Mouse (Mus musculus) embryonic facial prominence, embryonic 11.5 days (tissue): Measurements from ENCODE around the gene Mst1r. TPM values are rescaled to one million over a fixed set of nuclear protein-coding genes. Genes with fewer than 3 reads are reported as not detected.
A peak's percentile ranks its signal among the peaks of the same experiment; 100 is the strongest.

Source experiments
- ATAC-seq: fragments of 200-750 bp; cut with Nextera tagmentation; replicated peaks from 2 replicates; pipeline ENCODE4 v1.8.0; 2017; ENCODE audit warnings: low read depth; ENCODE audit not compliant: insufficient number of reproducible peaks, low FRiP score, low TSS enrichment
- DNase-seq: peaks from one replicate; pipeline ENCODE4 v3.0.0-alpha.2; 2015; ENCODE audit warnings: low spot score
- H3K27ac ChIP-seq: fragments of 300-500 bp; sonication (generic); replicated peaks from 2 replicates; pipeline ENCODE4 v1.5.1; 2014; ENCODE audit warnings: mild to moderate bottlenecking, low read depth, low read length, control low read depth
- H3K27me3 ChIP-seq: fragments of 300-500 bp; sonication (generic); 2 replicates; pipeline ENCODE4 v1.6.1; 2014; ENCODE audit warnings: mild to moderate bottlenecking, low read length, moderate library complexity, mixed read lengths; ENCODE audit not compliant: control insufficient read depth, insufficient read depth
- H3K36me3 ChIP-seq: fragments of 300-500 bp; sonication (generic); replicated peaks from 2 replicates; pipeline ENCODE4 v1.6.1; 2014; ENCODE audit warnings: low read depth, mild to moderate bottlenecking, low read length, moderate library complexity, mixed read lengths; ENCODE audit not compliant: control insufficient read depth, insufficient read depth
- H3K4me1 ChIP-seq: fragments of 300-500 bp; sonication (generic); 2 replicates; pipeline ENCODE4 v1.6.1; 2014; ENCODE audit warnings: low read length, mixed read lengths; ENCODE audit not compliant: control insufficient read depth, insufficient read depth
- H3K4me2 ChIP-seq: fragments of 300-500 bp; sonication (generic); 2 replicates; pipeline ENCODE4 v1.6.1; 2014; ENCODE audit warnings: low read depth, mild to moderate bottlenecking, control low read depth, low read length, moderate library complexity
- H3K4me3 ChIP-seq: fragments of 300-500 bp; sonication (generic); 2 replicates; pipeline ENCODE4 v1.5.1; 2014; ENCODE audit warnings: low read depth, low read length, control low read depth
- H3K9ac ChIP-seq: fragments of 300-500 bp; sonication (generic); replicated peaks from 2 replicates; pipeline ENCODE4 v1.6.1; 2014; ENCODE audit warnings: mild to moderate bottlenecking, control low read depth, low read length
- H3K9me3 ChIP-seq: fragments of 300-500 bp; sonication (generic); replicated peaks from 2 replicates; pipeline ENCODE4 v1.6.1; 2016; ENCODE audit warnings: mild to moderate bottlenecking, low read length, inconsistent platforms, mixed read lengths; ENCODE audit not compliant: control insufficient read depth
- WGBS: fragments of 180-500 bp; shearing (Covaris S2); extraction: QIAGEN DNeasy Blood & Tissue Kit; methylation state at CpG from one replicate; pipeline ENCODE4 v1.1.7; 2014; 5-methylcytosine and 5-hydroxymethylcytosine counted together
- polyA plus RNA-seq: library from polyadenylated mRNA; unstranded; fragments of >200 nt; fragmentation: Nextera tagmentation; extraction: Ambion mirVana; gene quantifications from 2 replicates; pipeline ENCODE4 v1.2.1, GENCODE M21; 2014

The Mst1r gene
- polyA plus RNA-seq, 1 experiment from 2014 or later: 0.49 TPM

DNA sequence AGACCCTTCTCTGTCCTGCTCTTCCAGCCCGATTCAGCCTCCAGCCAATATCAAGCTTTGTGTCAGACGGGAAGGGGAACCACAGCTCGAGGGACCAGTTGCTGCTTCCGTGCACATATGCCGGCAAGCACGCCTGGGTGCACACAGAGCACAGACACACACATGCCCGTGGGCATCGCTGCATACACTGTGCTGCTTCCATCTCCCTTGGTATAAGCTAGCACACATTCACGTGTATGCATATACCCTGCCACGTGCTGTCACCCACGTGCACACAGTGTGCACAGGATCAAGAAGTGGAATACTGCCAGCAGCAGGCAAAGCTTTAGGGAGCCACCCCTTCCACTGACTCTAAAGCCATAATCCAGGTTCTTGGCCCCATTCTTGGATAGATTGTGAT is 27.5 kb downstream of the Mst1r start:
- H3K4me2 ChIP-seq: no peak overlapping the region
- no peak for ATAC-seq
- no peak overlapping the region for H3K9ac ChIP-seq
- 88% methylated on average over 11 of the region's 11 CpGs for WGBS
- no peak overlapping the region for H3K4me3 ChIP-seq
- no peak for DNase-seq
- H3K9me3 ChIP-seq: no peaks in the 10 kb centered on the region
- H3K4me1 ChIP-seq: peaks cover 2% of the 10 kb centered on the region; the same call in 1 of the 2 replicates
- H3K27ac ChIP-seq: no peak overlapping the region
- H3K36me3 ChIP-seq: no peaks in the 10 kb centered on the region
- H3K27me3 ChIP-seq: no peaks in the 10 kb centered on the region; the same call in 1 of the 2 replicates

GRCm38 (mm10) chr9:107935374-107935773 is 28.7 kb downstream of the Mst1r start, which contains the start of gene Camkv:
TSS of gene Camkv (plus strand) at chr9:107935674.
- DNase-seq (no peak), ATAC-seq (no peak)
- H3K4me2 ChIP-seq: peak within 1 kb of the TSS; percentile 91
- H3K36me3 ChIP-seq: no peaks in the 10 kb centered on the region
- H3K9me3 ChIP-seq: no peaks in the 10 kb centered on the region
- H3K27ac ChIP-seq: no peak within 1 kb of the TSS
- 11% methylated on average over 3 of the region's 3 CpGs for WGBS
- H3K27me3 ChIP-seq: no peaks in the 10 kb centered on the region; the same call in 1 of the 2 replicates
- H3K4me1 ChIP-seq: peaks cover 2% of the 10 kb centered on the region; the same call in 1 of the 2 replicates
- peak within 1 kb of the TSS; percentile 45 for H3K4me3 ChIP-seq
- peak within 1 kb of the TSS; percentile 51 for H3K9ac ChIP-seq

DNA sequence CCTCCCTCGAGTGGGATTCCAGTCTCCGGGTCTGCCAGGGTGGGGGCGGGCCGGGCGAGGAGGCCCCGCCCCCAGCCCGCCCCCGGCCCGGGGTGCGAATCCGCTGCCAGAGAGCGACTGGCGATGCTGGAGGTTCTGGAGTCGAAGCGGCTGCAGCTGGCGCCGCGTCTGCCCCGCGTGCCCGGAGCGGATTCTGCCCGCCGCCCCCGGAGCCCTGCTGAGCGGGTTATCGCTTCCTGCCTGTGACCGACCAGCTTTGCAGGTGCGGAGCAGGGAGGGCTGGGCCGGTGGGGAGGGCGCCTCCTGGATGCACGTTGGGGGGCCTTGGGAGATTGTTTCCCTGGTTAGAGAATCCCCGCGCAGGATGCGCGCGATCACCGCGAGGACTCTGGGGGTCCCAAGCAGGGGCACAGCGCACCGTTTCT is 29.1 kb downstream of the Mst1r start:
- WGBS: under 1% methylated on average over 35 of the region's 41 CpGs
- peak overlapping the region; percentile 91 for H3K4me2 ChIP-seq
- peaks cover 2% of the 10 kb centered on the region; the same call in 1 of the 2 replicates for H3K4me1 ChIP-seq
- ATAC-seq (peak; percentile 7; the same call in 1 of the 2 replicates), DNase-seq (peak; percentile 67)
- no peak overlapping the region for H3K27ac ChIP-seq
- H3K36me3 ChIP-seq: no peaks in the 10 kb centered on the region
- H3K9ac ChIP-seq: peak overlapping the region; percentile 51
- H3K9me3 ChIP-seq: no peaks in the 10 kb centered on the region
- H3K27me3 ChIP-seq: no peaks in the 10 kb centered on the region; the same call in 1 of the 2 replicates
- H3K4me3 ChIP-seq: peak overlapping the region; percentile 45

GRCm38 (mm10) chr9:107936215-107936822 is 29.6 kb downstream of the Mst1r start:
- Histone ChIP-seq H3K4me3 (peak overlapping the region; percentile 45), H3K9me3 (no peaks in the 10 kb centered on the region), H3K4me1 (peaks cover 2% of the 10 kb centered on the region; the same call in 1 of the 2 replicates), H3K9ac (peak overlapping the region; percentile 51), H3K4me2 (peak overlapping the region; percentile 91), H3K27ac (no peak overlapping the region), H3K36me3 (no peaks in the 10 kb centered on the region), H3K27me3 (no peaks in the 10 kb centered on the region; the same call in 1 of the 2 replicates)
- ATAC-seq: peak; percentile 50
- 1% methylated on average over 29 of the region's 29 CpGs for WGBS
- peak; percentile 22 for DNase-seq

DNA sequence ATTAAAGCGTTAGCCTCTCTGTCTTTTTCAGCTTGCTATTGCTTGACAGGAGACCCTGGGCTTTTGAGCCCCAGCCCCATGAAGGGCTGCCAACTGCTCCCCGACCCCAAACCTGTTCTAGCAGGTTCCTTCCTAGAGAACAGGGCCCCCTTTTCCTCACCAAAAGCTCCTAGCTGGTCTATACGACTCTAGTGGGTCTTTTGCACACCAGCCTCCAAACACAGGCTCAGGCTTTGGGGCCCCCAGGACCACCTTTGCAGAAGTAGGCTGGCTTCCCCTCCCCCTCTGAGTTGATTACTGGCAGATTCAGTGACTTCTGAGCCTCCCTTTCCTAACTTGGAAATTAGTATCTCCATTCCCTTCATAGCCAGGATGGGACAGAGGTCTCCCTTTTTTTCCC is 30.2 kb downstream of the Mst1r start:
- H3K4me1 ChIP-seq: peaks cover 2% of the 10 kb centered on the region; the same call in 1 of the 2 replicates
- no peaks in the 10 kb centered on the region for H3K36me3 ChIP-seq
- H3K27me3 ChIP-seq: no peaks in the 10 kb centered on the region; the same call in 1 of the 2 replicates
- no peaks in the 10 kb centered on the region for H3K9me3 ChIP-seq
- H3K4me2 ChIP-seq: peak overlapping the region; percentile 91
- 7% methylated on average over 3 of the region's 3 CpGs for WGBS
- no peak overlapping the region for H3K27ac ChIP-seq
- no peak overlapping the region; the same call in 1 of the 2 replicates for H3K9ac ChIP-seq
- ATAC-seq (no peak), DNase-seq (no peak)
- peak overlapping the region; percentile 45 for H3K4me3 ChIP-seq

DNA sequence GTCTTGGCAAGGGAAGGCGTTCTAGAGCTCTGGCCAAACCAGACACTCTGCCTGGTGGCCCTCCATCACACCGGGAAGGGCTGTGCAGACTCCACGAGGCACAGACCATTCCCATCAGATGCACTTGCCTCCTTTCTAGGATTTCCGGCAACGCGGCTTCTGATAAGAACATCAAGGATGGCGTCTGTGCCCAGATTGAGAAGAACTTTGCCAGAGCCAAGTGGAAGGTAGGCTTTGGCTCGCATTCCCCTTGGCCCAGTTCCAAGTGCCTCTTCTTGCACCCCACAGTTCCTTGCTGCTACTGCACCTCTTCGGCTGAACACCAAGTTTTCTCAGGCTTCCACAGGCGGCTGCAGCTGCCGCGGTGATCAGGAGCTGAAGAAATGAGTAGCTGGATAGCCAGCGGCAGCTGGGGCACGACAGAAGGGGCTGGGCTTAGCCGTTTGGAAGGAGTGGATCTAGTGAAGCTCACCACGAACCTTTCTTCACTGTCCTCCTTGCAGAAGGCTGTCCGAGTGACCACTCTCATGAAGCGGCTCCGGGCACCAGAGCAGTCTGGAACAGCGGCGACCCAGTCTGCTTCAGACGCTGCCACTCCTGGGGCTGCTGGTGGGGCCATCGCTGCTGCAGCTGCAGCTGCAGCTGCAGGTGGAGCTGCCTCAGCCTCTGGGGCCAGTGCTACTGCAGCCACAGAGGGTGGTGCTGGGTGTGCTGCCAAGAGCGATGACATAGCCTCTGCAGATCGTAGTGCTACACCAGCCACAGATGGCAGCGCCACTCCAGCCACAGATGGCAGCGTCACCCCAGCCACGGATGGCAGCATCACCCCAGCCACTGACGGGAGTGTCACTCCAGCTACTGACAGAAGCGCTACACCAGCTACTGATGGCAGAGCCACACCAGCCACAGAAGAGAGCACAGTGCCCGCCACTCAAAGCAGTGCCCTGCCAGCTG is 40.8 kb downstream of the Mst1r start:
- Histone ChIP-seq H3K4me3 (no peak overlapping the region), H3K27me3 (no peaks in the 10 kb centered on the region), H3K9ac (no peak overlapping the region), H3K4me1 (no peaks in the 10 kb centered on the region; the same call in 1 of the 2 replicates), H3K4me2 (no peak overlapping the region), H3K27ac (no peak overlapping the region), H3K36me3 (no peaks in the 10 kb centered on the region), H3K9me3 (no peaks in the 10 kb centered on the region)
- DNase-seq: no peak
- no peak for ATAC-seq
- 91% methylated on average over 31 of the region's 31 CpGs for WGBS

DNA sequence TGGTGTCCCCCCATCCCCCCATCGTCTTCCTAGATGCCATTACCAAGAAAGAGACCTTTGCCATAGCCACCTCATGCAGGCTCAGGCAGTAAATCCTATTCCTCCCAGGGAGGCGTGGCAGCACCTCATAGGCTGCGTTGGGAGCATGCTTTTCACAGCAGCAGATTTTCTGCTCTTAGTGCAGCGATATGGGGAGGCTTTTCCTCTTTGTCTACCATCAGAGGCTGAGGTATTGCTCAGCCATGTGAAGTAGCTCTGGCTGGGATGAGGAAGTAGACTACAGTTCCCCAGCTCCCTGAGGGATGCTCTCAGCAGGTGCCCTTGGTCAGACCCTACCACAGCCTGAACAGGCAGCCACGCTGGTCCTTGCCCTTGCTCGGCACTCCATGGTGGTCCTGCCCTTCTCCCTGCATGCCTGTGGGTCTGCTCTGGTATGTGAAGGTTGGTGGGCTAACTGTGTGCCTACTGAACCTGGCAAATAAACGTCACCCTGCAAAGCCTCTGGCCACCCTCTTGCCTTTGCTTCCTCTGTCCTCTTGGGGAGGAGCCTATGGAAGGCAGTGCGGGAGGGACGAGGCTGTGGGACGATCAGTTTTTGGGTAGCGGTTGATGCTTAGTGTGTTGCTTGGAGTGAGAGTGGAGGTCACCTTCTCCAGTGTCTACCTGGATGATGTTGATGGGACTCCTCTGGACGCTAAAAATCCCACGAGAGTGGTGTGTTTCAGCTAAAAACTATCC is 42.7 kb downstream of the Mst1r start:
- no peak overlapping the region for H3K4me2 ChIP-seq
- no peaks in the 10 kb centered on the region; the same call in 1 of the 2 replicates for H3K4me1 ChIP-seq
- H3K4me3 ChIP-seq: no peak overlapping the region
- H3K27me3 ChIP-seq: no peaks in the 10 kb centered on the region
- no peak overlapping the region for H3K9ac ChIP-seq
- no peak overlapping the region for H3K27ac ChIP-seq
- H3K36me3 ChIP-seq: no peaks in the 10 kb centered on the region
- no peaks in the 10 kb centered on the region for H3K9me3 ChIP-seq
- ATAC-seq (no peak), DNase-seq (no peak)
- WGBS: 73% methylated on average over 13 of the region's 13 CpGs
